Mouse (Mus musculus): ENCODE measurements around the gene Ybx2.

The Ybx2 gene

GRCm38 (mm10) chr11:69935137-69935879 lies at the start of gene Ybx2:
TSS of gene Ybx2 (plus strand) at chr11:69935796.
- peak; percentile 87 for DNase-seq

GRCm38 (mm10) chr11:69886907-69887635 lies 48.5 kb upstream of the Ybx2 start:
- no peak for DNase-seq

- no peak for DNase-seq
These were observed 44.1 kb upstream of the Ybx2 start for GRCm38 (mm10) chr11:69891482-69891881.

- no peak for DNase-seq
These were observed 40.9 kb upstream of the Ybx2 start for GRCm38 (mm10) chr11:69894671-69895070.

- DNase-seq, result no peak
These were observed 40.3 kb upstream of the Ybx2 start, which contains the start of gene Acap1 for GRCm38 (mm10) chr11:69895291-69895690. TSS of gene Acap1 (minus strand) at chr11:69895539.

- DNase-seq, result no peak
These were observed 35.7 kb upstream of the Ybx2 start for GRCm38 (mm10) chr11:69899870-69900269.

- DNase-seq, result peak; percentile 84
These were observed 34.9 kb upstream of the Ybx2 start, which contains the start of the genes 2810408A11Rik and Neurl4 for GRCm38 (mm10) chr11:69900471-69901405. TSS of gene 2810408A11Rik (minus strand) at chr11:69900987. TSS of gene Neurl4 (plus strand) at chr11:69901072.

GRCm38 (mm10) chr11:69901406-69901846 lies 34.2 kb upstream of the Ybx2 start:
- DNase-seq, result peak; percentile 93

- DNase-seq, result no peak
These were observed 33.6 kb upstream of the Ybx2 start for GRCm38 (mm10) chr11:69901993-69902392.

GRCm38 (mm10) chr11:69902972-69903371 lies 32.6 kb upstream of the Ybx2 start:
- DNase-seq, result no peak

- DNase-seq, result no peak
These were observed 31.3 kb upstream of the Ybx2 start for GRCm38 (mm10) chr11:69904311-69904710.

GRCm38 (mm10) chr11:69908645-69909044 lies 27.0 kb upstream of the Ybx2 start:
- DNase-seq, result no peak

GRCm38 (mm10) chr11:69909174-69909573 lies 26.4 kb upstream of the Ybx2 start:
- no peak for DNase-seq

- DNase-seq, result no peak
These were observed 25.4 kb upstream of the Ybx2 start for GRCm38 (mm10) chr11:69910177-69910576.

GRCm38 (mm10) chr11:69910781-69911560 lies 24.6 kb upstream of the Ybx2 start:
- no peak for DNase-seq

- no peak for DNase-seq
These were observed 23.9 kb upstream of the Ybx2 start for GRCm38 (mm10) chr11:69911701-69912100.

- DNase-seq, result no peak
These were observed 22.7 kb upstream of the Ybx2 start for GRCm38 (mm10) chr11:69912716-69913530.

- peak; percentile 89 for DNase-seq
These were observed 21.8 kb upstream of the Ybx2 start, which contains the start of gene Gps2 for GRCm38 (mm10) chr11:69913554-69914371. TSS of gene Gps2 (plus strand) at chr11:69913888.

- DNase-seq, result no peak
These were observed 21.2 kb upstream of the Ybx2 start for GRCm38 (mm10) chr11:69914372-69914764.

- no peak for DNase-seq
These were observed 20.6 kb upstream of the Ybx2 start for GRCm38 (mm10) chr11:69914917-69915430.

Measured in cerebellum, adult 8-10 months (tissue).